In genomic region chr2:78716157-78716798, GRCm38 (mm10) we compare ENCODE assay signal across 14 mouse cellular contexts.
A peak's percentile ranks its signal among the peaks of the same experiment; 100 is the strongest.
DNase-seq lines count a peak whose midpoint lies in the region; ATAC-seq and TF ChIP-seq lines count a peak whose summit lies in the region.
"Had no signal": no experiment of that assay in that cellular context is flagged by ENCODE, and none has a peak within 500 bp of the region (broad histone marks: within the 10 kb centered on the region; RNA-seq: fewer than 3 reads in every experiment).

No protein-coding gene starts in this region.

- H3K27ac ChIP-seq in intestine, embryonic 15.5 days, result no peak overlapping the region
- H3K27ac ChIP-seq in intestine, postnatal 0 days (ENCODE audit: low read depth, low read length), result no peak overlapping the region
- H3K27ac ChIP-seq: heart, embryonic 15.5 days had no signal

- peak; percentile 86 for DNase-seq in c-Kit-negative CD71-positive TER-119-positive erythroid progenitor cells, embryonic 14.5 days (ENCODE audit: low read depth, low spot score)
- no peak for DNase-seq in right cerebral cortex, adult 2 months (ENCODE audit: low spot score in 2 of 2)
- DNase-seq in right cerebral cortex, postnatal 36 days (ENCODE audit: low spot score in 2 of 2), result no peak
- DNase-seq: adrenal gland, adult 8-10 months; cerebellum, adult 11-12 months; kidney, postnatal 14 days; thymus, postnatal 36 days had no signal

- TF ChIP-seq CTCF in intestine, postnatal 0 days (IDR thresholded peaks at IDR 0.05; ENCODE audit: low read depth), result no peak

- no peaks in the 10 kb centered on the region for H3K36me3 ChIP-seq in intestine, embryonic 15.5 days
- no peaks in the 10 kb centered on the region for H3K36me3 ChIP-seq in intestine, postnatal 0 days (ENCODE audit: control insufficient read depth, insufficient read depth)
- peaks cover 4% of the 10 kb centered on the region for H3K36me3 ChIP-seq in erythroblast, embryonic 14.5 days (ENCODE audit: control insufficient read depth)
- H3K36me3 ChIP-seq: heart, embryonic 15.5 days had no signal

- H3K4me3 ChIP-seq in intestine, embryonic 15.5 days (replicated peaks), result no peak overlapping the region
- H3K4me3 ChIP-seq in intestine, postnatal 0 days (ENCODE audit: low read depth, low read length), result no peak overlapping the region
- peak overlapping the region; percentile 63 for H3K4me3 ChIP-seq in erythroblast, embryonic 14.5 days (replicated peaks)
- H3K4me3 ChIP-seq: heart, embryonic 15.5 days had no signal

- no peaks in the 10 kb centered on the region for H3K4me1 ChIP-seq in intestine, embryonic 15.5 days (replicated peaks)
- no peaks in the 10 kb centered on the region for H3K4me1 ChIP-seq in intestine, postnatal 0 days (replicated peaks; ENCODE audit: control insufficient read depth, insufficient read depth, low read length)
- peaks cover 68% of the 10 kb centered on the region for H3K4me1 ChIP-seq in erythroblast, embryonic 14.5 days (ENCODE audit: control insufficient read depth)

- 67% methylated on average over 7 of the region's 7 CpGs for WGBS in intestine, embryonic 15.5 days
- 71% methylated on average over 7 of the region's 7 CpGs for WGBS in intestine, postnatal 0 days

- no peaks in the 10 kb centered on the region for H3K27me3 ChIP-seq in intestine, embryonic 15.5 days (replicated peaks)
- H3K27me3 ChIP-seq in intestine, postnatal 0 days (replicated peaks; ENCODE audit: control insufficient read depth, insufficient read depth, low read length), result no peaks in the 10 kb centered on the region
- no peaks in the 10 kb centered on the region for H3K27me3 ChIP-seq in erythroblast, embryonic 14.5 days (ENCODE audit: control insufficient read depth)
- H3K27me3 ChIP-seq: CH12.LX; heart, embryonic 15.5 days had no signal

- H3K9ac ChIP-seq in intestine, embryonic 15.5 days, result no peak overlapping the region
- H3K9ac ChIP-seq in intestine, postnatal 0 days (ENCODE audit: low read depth, low read length), result no peak overlapping the region
- H3K9ac ChIP-seq: heart, embryonic 15.5 days had no signal

- ATAC-seq in intestine, embryonic 15.5 days, result peak; percentile 53; the same call in 1 of the 2 replicates
- ATAC-seq in intestine, postnatal 0 days, result no peak
- peak; percentile 23; the same call in 1 of the 2 replicates for ATAC-seq in megakaryocyte progenitor cell, adult 5-6 weeks (replicated peaks; ENCODE audit: poor library complexity)

- H3K9me3 ChIP-seq in intestine, embryonic 15.5 days, result no peaks in the 10 kb centered on the region
- no peaks in the 10 kb centered on the region for H3K9me3 ChIP-seq in intestine, postnatal 0 days (ENCODE audit: control insufficient read depth)
- H3K9me3 ChIP-seq in erythroblast, embryonic 14.5 days (ENCODE audit: control insufficient read depth, low read length), result no peaks in the 10 kb centered on the region
- H3K9me3 ChIP-seq: heart, embryonic 15.5 days had no signal

- H3K4me2 ChIP-seq in intestine, embryonic 15.5 days (replicated peaks), result no peak overlapping the region
- no peak overlapping the region for H3K4me2 ChIP-seq in intestine, postnatal 0 days (replicated peaks; ENCODE audit: low read depth)
- H3K4me2 ChIP-seq: heart, embryonic 15.5 days; midbrain, embryonic 11.5 days had no signal
